Mouse (Mus musculus) urinary bladder, postnatal 4 days (tissue): ENCODE results near the gene Hcn1.

Experiments
- DNase-seq, 2 experiments: peaks; one replicate each; pipeline ENCODE4 v3.0.0; 2021 to 2022; ENCODE audit warnings: low spot score in 2 of 2

Gene Hcn1

DNA sequence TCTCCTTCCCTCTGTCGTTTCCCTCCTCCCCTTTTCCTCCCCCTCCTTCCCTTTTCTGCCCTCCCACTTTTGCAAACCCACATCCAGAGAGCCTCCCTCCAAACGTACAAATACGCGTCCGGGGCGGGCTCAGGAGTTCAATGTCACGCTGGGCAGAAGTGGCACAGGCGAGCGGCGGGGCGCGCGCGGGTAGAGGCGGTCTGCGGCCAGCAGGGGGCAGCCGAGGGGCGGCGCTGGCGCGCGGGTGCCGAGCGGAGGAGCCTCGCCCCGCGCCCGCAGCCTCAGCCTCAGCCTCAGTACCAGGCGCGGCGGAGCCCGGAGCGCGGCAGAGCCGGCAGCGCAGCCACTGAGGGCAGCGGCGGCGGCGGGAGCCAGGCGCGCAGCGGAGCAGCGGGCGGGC is at the start of gene Hcn1:
Gene Hcn1, plus strand, starts transcription at position 140 of the 400 bp plus-strand sequence.
- peak; percentile 46 to 69 for DNase-seq

DNA sequence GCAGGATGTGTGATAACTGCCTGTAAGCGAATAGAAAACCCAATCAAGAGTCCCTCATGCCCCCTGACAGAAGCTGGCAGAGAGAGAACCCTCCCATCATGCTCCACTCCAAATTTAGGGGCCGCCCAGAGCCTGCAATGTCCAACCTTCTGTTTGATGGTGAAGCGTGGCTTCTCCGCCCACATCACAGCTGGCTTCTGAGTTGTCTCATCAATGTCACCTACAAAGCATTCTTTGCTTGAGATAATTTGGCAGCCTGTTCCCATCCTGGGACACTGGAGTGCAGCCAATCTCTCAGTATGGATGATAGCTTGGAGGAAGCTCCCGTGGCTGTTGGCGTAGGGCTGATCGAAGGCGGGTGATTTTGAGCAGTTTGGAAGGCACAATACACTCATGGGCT is 34.9 kb upstream of the Hcn1 start:
- no peak for DNase-seq

DNA sequence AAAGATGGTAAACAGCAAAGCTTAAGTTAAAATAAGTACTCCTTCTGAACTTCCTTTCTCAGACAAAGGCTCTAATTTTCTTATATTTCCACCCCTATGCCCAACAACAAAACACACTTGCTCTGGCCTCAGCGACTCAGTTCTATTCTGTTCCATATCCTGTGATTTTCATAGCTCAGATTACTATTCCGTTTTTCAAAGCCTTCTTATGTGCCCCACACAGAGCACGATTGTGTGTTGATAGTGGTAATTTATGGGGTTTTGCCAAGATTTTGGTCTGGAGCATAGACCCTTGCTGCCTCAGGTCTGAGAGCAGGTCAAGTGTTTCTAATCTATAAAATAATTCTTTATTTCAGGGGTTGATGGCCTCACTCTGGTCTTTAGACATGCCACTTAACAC is 30.4 kb upstream of the Hcn1 start:
- DNase-seq: no peak

DNA sequence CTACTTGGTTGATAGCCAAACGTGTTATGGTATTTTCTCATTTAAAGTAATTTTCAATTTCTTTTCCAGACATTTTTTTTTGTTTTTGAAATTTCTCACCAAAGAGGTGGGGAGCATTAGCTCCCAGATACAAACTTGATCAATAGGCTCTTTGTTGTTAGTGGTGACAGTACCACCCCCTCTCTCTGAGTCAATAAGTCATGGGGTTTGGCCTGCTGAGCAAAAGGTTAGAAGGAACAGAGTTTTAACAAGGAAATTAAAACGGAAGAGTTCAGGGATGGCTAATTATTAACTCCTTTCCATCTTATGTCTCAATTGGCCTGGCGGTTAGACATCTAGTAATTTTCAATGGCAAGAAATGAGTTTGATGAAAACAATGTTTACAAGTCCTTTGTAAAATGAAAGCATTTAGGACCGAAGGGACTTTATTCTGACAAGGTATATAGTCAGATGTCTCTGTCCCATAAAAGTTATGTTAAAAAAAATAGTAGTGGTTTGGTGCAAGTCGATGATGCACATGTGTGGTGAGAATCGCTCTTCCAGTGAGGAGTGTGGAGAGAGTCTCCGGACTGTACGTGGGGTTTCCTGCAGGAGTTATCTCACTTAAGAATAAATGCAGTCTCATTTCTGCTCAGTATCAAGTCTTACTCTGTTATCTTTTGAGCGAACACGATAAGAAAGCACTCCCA is 7.5 kb upstream of the Hcn1 start:
- no peak for DNase-seq

DNA sequence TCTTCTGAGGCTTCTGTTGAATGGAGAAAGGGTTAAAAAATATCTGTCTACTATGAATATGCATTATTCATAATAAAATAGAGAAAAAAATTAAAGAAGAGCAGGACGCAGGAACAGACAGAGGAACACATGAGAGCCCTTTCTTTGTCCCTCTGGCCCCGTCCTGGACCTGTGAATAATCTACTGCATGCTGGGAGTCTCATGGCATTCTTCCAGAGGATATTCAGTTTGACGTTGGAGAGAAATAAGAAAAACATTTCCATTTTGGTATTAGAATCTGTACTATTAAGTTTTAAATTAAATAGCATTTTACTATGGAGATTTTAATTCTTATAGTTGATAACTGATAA is 7.0 kb upstream of the Hcn1 start:
- no peak for DNase-seq

DNA sequence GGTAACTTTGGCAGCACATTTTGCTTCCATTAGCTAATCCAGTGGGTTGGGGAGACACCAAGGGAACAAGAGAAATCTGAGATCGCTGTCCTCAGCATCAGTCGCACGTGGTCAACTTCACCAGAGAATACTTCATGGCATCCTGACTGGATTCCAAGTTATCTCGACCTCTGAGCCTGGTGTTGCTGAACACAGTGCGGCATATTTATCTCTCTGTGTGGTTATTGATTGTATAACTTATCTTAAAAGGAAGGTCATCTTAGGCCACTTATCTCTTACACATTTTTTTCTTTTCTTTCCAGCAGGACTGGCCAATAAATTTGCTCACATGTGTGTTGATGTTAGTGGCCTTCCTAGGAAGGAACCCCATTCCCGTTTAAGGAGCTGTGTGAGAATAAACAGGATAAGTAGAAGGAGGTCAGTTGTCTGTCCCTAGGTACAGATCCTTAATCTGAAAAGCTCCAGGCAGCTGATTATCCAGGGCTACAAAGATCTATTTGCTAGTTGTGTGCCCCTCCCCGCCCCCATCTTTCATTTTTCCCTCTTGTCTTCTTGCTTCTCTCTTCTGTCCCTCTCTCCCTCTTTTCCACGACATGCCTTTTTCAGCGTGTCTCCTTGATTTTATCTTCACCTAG is 672 bp upstream of the Hcn1 start:
- DNase-seq: no peak

DNA sequence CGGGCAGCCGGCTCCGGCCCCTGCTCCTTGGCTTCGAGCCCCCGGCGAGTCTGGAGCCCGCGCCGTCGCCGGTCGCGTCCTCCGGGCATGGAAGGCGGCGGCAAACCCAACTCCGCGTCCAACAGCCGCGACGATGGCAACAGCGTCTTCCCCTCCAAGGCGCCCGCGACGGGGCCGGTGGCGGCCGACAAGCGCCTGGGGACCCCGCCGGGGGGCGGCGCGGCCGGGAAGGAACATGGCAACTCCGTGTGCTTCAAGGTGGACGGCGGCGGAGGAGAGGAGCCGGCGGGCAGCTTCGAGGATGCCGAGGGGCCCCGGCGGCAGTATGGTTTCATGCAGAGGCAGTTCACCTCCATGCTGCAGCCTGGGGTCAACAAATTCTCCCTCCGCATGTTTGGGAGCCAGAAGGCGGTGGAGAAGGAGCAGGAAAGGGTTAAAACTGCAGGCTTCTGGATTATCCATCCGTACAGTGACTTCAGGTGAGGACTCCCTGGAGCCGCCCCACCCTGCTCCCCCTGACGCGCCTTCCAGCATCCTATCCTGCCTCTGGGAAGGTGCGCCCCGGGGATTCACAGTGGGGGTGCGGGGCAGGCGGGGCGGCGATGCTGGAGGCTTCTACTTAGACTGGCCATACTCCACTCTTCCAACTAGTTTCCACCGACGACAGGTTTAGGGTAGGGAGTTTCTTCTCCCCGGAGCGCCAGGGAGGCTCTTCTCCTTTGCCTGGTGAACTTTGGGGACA is 668 bp downstream of the Hcn1 start:
- DNase-seq: peak in 1 of 2 experiments; percentile 59

DNA sequence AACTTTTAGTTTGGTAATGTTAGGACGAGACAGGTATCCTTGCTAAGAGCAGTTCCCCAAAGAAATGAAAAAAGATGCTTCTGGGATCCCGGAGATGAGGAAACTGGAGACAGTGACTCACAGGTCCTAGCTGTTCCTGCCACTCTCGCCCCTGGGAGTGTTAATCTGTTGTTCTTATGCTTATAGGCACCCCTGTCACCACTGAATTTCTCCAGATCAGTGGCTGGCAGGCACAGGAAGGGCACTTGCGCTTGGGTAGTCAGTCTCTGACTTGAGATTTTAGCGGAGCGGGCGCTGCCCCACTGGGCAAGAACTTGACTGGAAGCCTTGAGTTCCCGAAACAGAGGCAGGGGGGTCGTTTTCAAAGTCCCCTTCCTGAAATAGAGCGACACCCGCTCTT is 1.3 kb downstream of the Hcn1 start:
- no peak for DNase-seq

DNA sequence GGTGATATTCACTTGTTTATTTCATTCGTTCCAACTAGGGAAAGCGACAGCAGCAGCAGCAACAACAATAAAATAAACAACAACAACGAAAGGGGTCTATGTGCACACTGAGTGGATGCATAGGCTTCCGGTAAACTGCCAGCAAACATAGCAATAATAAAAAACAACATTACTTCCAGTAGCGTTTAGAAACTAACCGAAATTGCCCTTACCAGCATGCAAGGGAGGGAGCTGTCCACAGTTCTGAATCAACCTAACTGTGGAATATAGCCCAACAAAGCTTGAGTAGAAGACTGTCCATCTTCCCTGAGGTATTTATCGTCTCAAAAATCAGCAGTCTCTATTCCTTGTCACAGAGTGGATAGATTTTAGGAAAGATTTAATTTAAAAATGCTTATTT is 2.0 kb downstream of the Hcn1 start:
- no peak for DNase-seq

DNA sequence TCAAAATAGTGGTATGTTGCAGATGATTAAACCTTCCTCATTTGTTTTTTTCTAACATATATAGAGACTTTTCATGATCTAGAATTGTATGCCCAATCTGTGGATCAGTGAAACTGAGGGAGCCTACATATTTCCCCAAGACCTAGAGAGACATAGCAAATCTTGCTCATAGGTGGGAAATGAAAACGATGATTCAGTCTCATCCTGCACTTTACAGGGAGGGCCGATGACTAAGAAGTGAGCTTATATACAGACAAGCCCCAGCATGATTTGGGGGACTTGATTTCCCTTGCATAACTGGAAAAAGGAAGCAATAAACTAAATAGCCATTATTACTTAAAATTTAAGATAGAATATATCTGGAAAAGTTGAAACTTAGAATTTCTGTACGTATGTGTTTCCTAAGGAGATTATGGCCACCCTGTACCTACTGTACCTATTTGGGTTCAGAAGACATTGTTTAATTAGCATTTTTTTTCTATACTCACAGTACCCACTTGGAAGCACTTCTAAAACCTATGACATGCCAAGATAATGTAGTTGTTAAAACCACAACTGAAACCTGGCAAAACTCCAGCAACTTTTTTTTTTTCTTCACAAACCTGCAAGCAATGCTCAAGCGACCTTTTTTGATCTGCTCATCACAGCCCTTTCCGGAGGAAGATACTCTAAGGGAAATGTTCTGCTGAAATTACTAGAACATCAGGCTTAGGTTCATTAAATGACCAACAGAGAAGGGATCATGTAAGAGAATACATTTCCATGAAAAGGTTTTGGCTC is 3.0 kb downstream of the Hcn1 start:
- DNase-seq: no peak

DNA sequence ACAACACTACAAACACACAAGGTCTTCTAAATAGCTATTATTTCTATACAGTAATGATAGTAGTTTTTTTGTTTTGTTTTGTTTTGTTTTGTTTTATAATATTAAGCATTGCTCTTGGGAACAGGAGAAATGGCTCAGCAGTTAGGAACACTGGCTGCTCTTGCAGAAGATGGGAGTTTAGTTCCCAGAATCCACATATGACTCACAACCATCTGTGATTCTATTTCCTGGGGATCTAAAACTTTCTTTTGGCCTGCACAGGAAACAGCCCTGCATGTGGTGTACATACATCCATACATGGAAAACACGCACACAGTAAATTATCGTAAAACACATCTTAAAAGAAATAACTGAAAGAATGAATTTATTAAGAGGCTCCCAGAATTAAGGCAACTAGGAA is 9.8 kb downstream of the Hcn1 start:
- no peak for DNase-seq

DNA sequence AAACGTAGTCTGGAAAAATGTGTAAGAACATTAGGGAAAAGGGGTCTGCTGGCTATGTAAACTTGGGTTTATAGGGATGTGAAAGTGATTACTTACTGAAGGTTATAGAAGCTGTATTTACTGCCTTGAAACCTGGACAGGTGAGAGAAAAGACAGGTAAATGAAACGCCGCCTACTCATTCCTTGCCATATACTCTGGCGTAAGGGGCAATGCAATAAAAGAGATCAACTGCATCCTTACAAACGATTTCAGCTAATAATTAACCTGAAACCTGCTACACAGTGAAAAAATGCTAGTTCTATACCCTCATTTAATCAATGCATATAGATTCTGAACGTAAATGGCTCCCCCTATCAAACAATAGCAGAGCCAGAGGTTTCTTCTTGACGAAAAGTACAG is 17.4 kb downstream of the Hcn1 start:
- no peak for DNase-seq

DNA sequence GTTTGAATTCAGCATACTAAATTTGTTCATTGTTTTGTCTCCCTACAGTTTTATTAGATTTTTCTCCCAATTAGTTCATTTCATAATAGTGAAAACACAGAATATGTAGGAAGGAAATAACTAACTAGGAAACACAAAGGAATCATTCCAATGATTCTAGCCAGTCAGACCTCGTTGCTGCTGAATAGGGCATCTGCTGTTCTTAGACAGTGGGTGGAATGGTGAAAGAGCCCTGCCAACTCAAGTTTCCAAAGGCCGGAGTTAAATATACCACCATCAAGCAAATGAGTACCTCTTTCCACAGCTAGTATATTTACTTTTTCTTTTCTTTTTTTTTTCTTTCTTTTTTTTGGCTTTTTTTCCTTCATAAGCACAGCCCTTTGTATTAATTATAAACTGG is 55.4 kb downstream of the Hcn1 start:
- DNase-seq: no peak

DNA sequence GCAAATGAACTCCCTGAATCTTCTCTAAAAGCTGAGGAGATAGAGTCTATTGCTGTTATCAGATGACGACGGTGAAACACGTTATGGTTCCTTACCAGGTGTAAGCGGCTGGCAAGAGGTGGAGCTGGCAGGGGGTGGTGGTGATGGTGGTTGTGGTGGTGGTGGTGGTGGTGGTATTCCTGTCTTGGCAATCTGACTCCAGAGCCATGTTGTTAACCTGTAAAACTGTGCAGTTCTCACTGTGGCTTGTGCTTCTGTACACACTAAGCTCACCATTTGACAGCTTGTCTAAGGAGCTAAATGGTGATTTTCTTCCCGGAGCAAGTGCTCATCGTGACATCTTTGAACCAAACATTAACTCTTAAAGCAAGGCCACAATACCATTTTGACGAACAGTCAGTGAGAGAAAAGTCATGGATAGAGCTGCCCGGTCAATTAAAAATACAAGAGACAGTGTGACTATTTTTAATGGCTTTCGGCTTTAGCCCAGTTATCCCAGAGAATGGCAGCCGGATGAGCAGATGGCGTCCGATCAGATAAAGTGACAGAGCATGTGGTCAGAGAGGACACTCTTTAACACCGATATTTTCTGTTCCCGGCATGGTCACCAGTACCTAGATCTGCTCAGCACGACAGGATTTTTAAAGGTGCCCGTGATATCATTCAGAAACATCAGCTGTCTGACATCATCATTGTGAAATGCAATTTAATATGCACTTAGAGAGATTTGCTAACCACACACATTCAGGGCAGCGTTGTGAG is 56.5 kb downstream of the Hcn1 start:
- DNase-seq: no peak

DNA sequence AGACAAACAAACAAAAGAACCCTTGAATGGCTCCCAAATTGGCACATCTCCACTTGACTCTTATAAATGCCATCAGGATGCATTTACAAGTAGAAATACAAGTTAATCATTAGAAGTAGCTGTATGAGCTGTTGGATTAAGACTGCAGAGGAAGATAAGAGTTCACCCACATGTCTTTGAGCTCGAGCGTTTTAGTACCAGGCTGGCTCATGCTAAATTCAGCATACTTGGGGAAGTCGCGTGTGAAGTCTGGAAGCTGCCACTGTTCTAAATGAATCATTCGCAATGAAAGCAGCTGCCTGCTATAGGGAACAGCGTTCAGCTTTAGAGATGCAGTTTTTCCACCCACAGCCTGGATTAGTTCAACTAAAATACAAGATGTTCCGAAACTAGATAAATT is 57.4 kb downstream of the Hcn1 start:
- no peak for DNase-seq

DNA sequence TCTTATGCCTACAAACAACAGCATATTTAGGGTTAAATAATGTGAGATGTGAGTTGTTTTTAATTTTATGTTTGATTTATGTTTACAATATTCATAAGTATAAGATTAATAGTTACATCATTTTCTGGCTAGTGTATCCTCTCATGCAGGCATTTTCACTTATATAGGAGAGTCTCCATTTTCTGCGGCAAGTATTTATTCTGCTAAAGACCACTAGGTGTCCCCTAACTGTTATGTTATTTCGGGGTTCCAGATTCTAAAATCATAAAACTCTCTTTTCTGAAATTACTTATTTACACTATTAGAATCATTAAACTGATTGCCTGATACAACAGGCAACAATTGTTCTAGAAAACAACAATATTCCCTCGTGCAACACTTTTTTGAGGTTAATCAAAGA is 60.5 kb downstream of the Hcn1 start:
- no peak for DNase-seq

DNA sequence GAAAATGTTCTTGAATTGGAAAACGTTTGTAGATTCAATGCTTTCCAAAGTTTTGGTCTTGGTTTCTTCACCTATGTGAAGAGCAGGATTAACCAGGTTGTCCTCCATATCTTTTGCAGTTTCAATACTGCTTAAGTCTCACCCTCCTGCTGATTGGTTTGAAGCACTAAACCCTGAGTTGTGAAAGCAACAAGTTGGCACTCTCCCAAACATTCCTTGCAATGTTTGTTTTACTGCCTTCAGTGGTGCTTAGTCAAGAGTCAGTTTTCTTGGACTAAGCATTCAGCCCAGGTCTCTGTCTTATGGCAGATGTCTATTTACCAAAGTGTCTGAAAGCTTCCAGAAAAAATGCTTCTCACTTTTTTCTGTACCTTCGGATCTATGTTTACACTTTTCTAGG is 67.2 kb downstream of the Hcn1 start:
- no peak for DNase-seq

DNA sequence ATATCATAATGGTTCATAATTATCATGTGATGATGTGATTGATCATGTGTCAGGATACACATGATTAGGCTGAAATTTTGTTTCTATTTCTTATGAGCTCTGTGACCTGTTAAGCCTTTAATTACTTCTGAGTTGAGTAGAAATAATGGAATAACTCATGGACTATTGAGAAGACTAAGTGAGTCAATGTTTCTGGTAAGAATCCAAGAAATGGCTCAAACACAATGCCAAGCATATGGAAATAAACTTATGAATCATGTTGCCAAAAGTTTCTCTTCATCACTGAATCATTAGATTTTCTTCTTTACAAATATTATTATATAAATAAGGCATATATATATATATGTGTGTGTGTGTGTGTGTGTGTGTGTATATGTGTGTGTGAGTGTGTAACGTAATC is 69.7 kb downstream of the Hcn1 start:
- DNase-seq: no peak

DNA sequence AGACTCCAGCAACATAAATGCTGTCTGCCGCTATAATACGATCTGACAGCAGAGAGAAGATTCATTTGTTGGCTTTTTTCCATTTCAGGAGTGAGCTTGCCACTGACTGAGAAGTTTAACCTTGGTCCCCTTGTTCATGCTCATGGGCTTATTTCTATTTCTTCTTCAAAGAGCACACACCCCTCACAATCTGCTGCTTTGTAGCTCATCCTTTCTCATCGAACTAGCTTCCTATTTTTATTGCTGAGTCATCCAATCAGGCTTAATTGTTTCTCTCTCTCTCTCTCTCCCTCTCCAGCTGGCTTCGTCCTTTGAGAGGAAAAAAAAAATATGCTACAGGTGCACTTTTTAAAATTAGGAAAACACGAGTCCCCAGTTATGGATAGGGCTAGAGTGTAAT is 74.3 kb downstream of the Hcn1 start:
- DNase-seq: no peak

DNA sequence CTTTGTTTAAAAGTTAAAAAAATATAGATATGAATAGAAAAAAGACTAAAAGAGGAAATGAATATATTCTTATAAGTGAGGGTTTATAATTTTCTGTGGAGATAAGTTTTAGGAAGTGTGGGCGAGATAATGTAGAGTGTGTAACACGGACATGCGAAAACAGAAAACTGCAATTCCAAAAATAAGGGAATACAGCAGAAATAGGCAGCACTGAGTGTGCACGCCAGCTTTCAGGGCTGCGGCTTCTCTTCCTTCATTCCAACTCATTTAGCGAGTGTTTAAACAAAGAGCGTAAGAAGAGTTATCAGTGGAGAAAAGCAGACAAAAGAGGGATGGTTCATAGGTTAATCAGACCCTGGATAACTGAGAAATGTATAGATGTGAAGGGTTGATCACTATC is 85.5 kb downstream of the Hcn1 start:
- no peak for DNase-seq

DNA sequence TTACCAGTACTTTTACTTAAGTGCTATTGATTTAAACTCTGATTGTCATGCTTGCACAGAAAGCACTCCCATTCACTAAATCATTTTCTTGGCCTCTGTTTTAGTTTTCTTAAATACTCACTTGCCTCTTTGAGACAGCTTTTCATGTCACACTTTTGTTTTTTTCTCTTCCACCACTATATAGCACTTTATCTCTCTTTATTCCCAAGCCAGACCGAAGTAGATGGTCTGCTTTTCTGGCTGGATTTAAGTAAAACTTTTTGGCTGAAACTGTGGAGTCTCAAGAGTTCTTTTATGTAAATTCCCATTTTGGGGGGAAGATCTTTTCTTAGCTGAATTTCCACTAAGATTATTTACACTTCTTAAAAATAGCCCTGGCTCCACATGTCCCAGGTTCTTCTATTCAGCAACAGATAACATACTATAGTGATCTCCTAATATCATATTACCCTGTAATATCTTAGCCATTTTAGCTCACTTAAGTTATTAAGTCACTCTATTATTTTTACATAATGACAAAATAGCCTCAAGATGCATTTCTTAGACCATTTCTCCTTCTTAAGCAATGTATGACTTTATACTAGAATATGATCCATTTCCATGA is 92.7 kb downstream of the Hcn1 start:
- DNase-seq: no peak
